Mouse (Mus musculus) erythroblast, embryonic 14.5 days (primary cell): ENCODE measurements around the gene Ccdc137. TPM values are rescaled to one million over a fixed set of nuclear protein-coding genes. Genes with fewer than 3 reads are reported as not detected.
A peak's percentile ranks its signal among the peaks of the same experiment; 100 is the strongest.

ENCODE experiments used
- H3K27me3 ChIP-seq: 2 replicates; pipeline ENCODE4 v1.6.1; 2012; ENCODE audit warnings: inconsistent platforms; ENCODE audit not compliant: control insufficient read depth
- H3K36me3 ChIP-seq: 2 replicates; pipeline ENCODE4 v1.6.1; 2012; ENCODE audit warnings: mild to moderate bottlenecking, inconsistent platforms; ENCODE audit not compliant: control insufficient read depth
- H3K4me1 ChIP-seq: 2 replicates; pipeline ENCODE4 v1.6.1; 2012; ENCODE audit warnings: inconsistent platforms; ENCODE audit not compliant: control insufficient read depth
- H3K4me3 ChIP-seq: replicated peaks from 2 replicates; pipeline ENCODE3; 2012; ENCODE audit warnings: moderate library complexity, mild to moderate bottlenecking, inconsistent platforms
- H3K9me3 ChIP-seq: 2 replicates; pipeline ENCODE4 v1.6.1; 2012; ENCODE audit warnings: low read length, inconsistent platforms, mixed read lengths; ENCODE audit not compliant: control insufficient read depth
- GATA1 ChIP-seq: IDR thresholded peaks from 2 replicates; pipeline ENCODE4 v1.6.1; 2012; ENCODE audit warnings: low read length, inconsistent platforms, mixed read lengths
- TAL1 ChIP-seq: IDR thresholded peaks from 3 replicates; pipeline ENCODE4 v1.6.1; 2012; ENCODE audit warnings: low read length, inconsistent platforms, mixed read lengths
- polyA plus RNA-seq: library from polyadenylated mRNA; stranded (reverse); fragments of >175 nt; gene quantifications from 2 replicates; pipeline ENCODE4 v1.2.3, GENCODE M21; 2012

Gene Ccdc137
- polyA plus RNA-seq, 1 experiment, result 1.4 TPM

- TF ChIP-seq GATA1, result no peak
- no peak for TF ChIP-seq TAL1
Measured at GRCm38 (mm10) chr11:120437857-120438385, 20.0 kb upstream of the Ccdc137 start.

GRCm38 (mm10) chr11:120442344-120442743, 15.6 kb upstream of the Ccdc137 start, which contains the start of gene Tspan10:
Tspan10 (plus strand) TSS chr11:120442644.
- no peaks in the 10 kb centered on the region; the same call in 1 of the 2 replicates for H3K27me3 ChIP-seq
- H3K36me3 ChIP-seq, result no peaks in the 10 kb centered on the region
- TF ChIP-seq GATA1 (no peak), TAL1 (no peak)
- H3K4me3 ChIP-seq, result no peak within 1 kb of the TSS
- peaks cover 3% of the 10 kb centered on the region; the same call in 1 of the 2 replicates for H3K4me1 ChIP-seq
- no peaks in the 10 kb centered on the region for H3K9me3 ChIP-seq

More at GRCm38 (mm10) chr11:120437857-120438385, 20.0 kb upstream of the Ccdc137 start:
- peaks cover 22% of the 10 kb centered on the region for H3K4me1 ChIP-seq
- no peaks in the 10 kb centered on the region for H3K27me3 ChIP-seq
- H3K4me3 ChIP-seq, result peak overlapping the region; percentile 74
- peaks cover 34% of the 10 kb centered on the region for H3K36me3 ChIP-seq
- no peaks in the 10 kb centered on the region for H3K9me3 ChIP-seq

GRCm38 (mm10) chr11:120442765-120443280, 15.1 kb upstream of the Ccdc137 start:
- H3K9me3 ChIP-seq, result no peaks in the 10 kb centered on the region
- H3K4me3 ChIP-seq, result no peak overlapping the region
- peaks cover 3% of the 10 kb centered on the region; the same call in 1 of the 2 replicates for H3K4me1 ChIP-seq
- no peaks in the 10 kb centered on the region; the same call in 1 of the 2 replicates for H3K27me3 ChIP-seq
- TF ChIP-seq GATA1 (no peak), TAL1 (no peak)
- H3K36me3 ChIP-seq, result no peaks in the 10 kb centered on the region

- Histone ChIP-seq H3K4me3 (no peak overlapping the region), H3K9me3 (no peaks in the 10 kb centered on the region), H3K27me3 (no peaks in the 10 kb centered on the region; the same call in 1 of the 2 replicates), H3K4me1 (peaks cover 6% of the 10 kb centered on the region; the same call in 1 of the 2 replicates), H3K36me3 (no peaks in the 10 kb centered on the region)
- TF ChIP-seq GATA1 (no peak), TAL1 (no peak)
Measured at GRCm38 (mm10) chr11:120444106-120444505, 13.8 kb upstream of the Ccdc137 start.

DNA sequence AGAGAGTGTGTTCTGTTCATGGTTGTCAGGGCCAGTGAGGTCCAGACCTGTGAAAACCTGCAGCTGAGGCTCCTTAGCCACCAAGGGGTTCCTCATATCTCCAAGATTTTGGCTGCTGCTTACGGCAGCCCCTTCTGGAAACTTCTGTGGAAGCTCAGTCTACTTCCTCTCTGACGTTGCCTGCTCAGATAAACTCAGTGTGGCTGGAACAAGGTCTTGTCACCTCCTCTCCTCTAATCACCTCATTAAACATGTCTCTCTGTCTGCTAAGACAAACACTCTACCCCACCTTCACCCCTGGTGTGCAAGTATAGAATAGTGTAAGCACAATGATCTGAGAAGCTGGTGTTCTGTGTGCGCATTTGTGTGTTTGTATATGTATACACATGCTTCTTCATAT, 12.4 kb upstream of the Ccdc137 start:
- H3K27me3 ChIP-seq, result no peaks in the 10 kb centered on the region; the same call in 1 of the 2 replicates
- TF ChIP-seq GATA1, result no peak
- TF ChIP-seq TAL1, result no peak
- H3K4me1 ChIP-seq, result peaks cover 6% of the 10 kb centered on the region; the same call in 1 of the 2 replicates
- no peaks in the 10 kb centered on the region for H3K36me3 ChIP-seq
- H3K9me3 ChIP-seq, result no peaks in the 10 kb centered on the region
- H3K4me3 ChIP-seq, result no peak overlapping the region

- TF ChIP-seq TAL1 (no peak), GATA1 (no peak)
- Histone ChIP-seq H3K36me3 (no peaks in the 10 kb centered on the region), H3K4me1 (peaks cover 9% of the 10 kb centered on the region), H3K9me3 (no peaks in the 10 kb centered on the region), H3K27me3 (no peaks in the 10 kb centered on the region; the same call in 1 of the 2 replicates), H3K4me3 (no peak overlapping the region)
Measured at GRCm38 (mm10) chr11:120447179-120447578, 10.7 kb upstream of the Ccdc137 start.

DNA sequence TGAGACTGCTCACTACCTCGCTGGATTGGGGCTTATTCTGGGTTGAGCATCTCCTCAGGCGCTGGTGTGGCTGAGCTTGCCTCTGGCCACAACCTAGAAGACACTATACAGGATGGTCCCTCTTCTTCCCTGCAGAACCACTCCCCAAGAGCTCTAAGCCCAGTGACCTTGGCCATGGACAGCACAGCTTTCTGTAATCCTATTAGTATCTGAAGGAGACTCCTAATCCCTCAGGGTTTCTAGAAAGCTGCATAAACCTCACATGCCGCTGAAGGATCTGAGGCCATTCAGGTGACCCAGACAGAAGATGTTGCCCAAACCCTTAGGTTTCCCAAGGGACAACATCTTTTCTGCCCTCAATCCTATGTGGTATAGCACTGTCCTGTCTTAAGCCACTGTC, 5.7 kb upstream of the Ccdc137 start:
- Histone ChIP-seq H3K27me3 (no peaks in the 10 kb centered on the region), H3K9me3 (no peaks in the 10 kb centered on the region), H3K36me3 (peaks cover 16% of the 10 kb centered on the region), H3K4me1 (peaks cover 40% of the 10 kb centered on the region), H3K4me3 (no peak overlapping the region)
- TF ChIP-seq GATA1, result no peak
- no peak for TF ChIP-seq TAL1

GRCm38 (mm10) chr11:120453306-120453705, 4.6 kb upstream of the Ccdc137 start, which contains the start of gene Pde6g:
Pde6g (minus strand) TSS chr11:120453500.
- Histone ChIP-seq H3K4me1 (peaks cover 48% of the 10 kb centered on the region), H3K9me3 (no peaks in the 10 kb centered on the region), H3K36me3 (peaks cover 16% of the 10 kb centered on the region), H3K4me3 (no peak within 1 kb of the TSS), H3K27me3 (no peaks in the 10 kb centered on the region)
- no peak for TF ChIP-seq GATA1
- no peak for TF ChIP-seq TAL1

GRCm38 (mm10) chr11:120454965-120455364, 3.0 kb upstream of the Ccdc137 start:
- Histone ChIP-seq H3K36me3 (peaks cover 25% of the 10 kb centered on the region), H3K27me3 (no peaks in the 10 kb centered on the region)
- TF ChIP-seq TAL1, result no peak
- no peak for TF ChIP-seq GATA1

More at GRCm38 (mm10) chr11:120454965-120455364, 3.0 kb upstream of the Ccdc137 start:
- Histone ChIP-seq H3K9me3 (no peaks in the 10 kb centered on the region), H3K4me1 (peaks cover 62% of the 10 kb centered on the region), H3K4me3 (no peak overlapping the region)
